Comparison of ENCODE assay signal across 12 mouse cellular contexts in genomic region chr15:99320168-99320674, GRCm38 (mm10). TPM values are rescaled to one million over a fixed set of nuclear protein-coding genes. Genes with fewer than 3 reads are reported as not detected.
DNase-seq lines count a peak whose midpoint lies in the region; ATAC-seq and TF ChIP-seq lines count a peak whose summit lies in the region.
"Had no signal": no experiment of that assay in that cellular context is flagged by ENCODE, and none has a peak within 500 bp of the region (broad histone marks: within the 10 kb centered on the region; RNA-seq: fewer than 3 reads in every experiment).

No protein-coding gene starts in this region.

- no peak for ATAC-seq in heart, embryonic 12.5 days (ENCODE audit: insufficient number of reproducible peaks, low FRiP score)
- ATAC-seq in embryonic facial prominence, embryonic 13.5 days (ENCODE audit: insufficient number of reproducible peaks, insufficient read depth, low FRiP score, low TSS enrichment, low read depth) = no peak
- ATAC-seq in liver, embryonic 12.5 days = no peak

- H3K4me2 ChIP-seq in heart, embryonic 12.5 days = no peak overlapping the region
- H3K4me2 ChIP-seq in embryonic facial prominence, embryonic 13.5 days = no peak overlapping the region
- H3K4me2 ChIP-seq in liver, embryonic 12.5 days = no peak overlapping the region

- no peak overlapping the region for H3K9ac ChIP-seq in heart, embryonic 12.5 days
- H3K9ac ChIP-seq in embryonic facial prominence, embryonic 13.5 days = no peak overlapping the region
- no peak overlapping the region for H3K9ac ChIP-seq in liver, embryonic 12.5 days

- H3K27ac ChIP-seq in heart, embryonic 12.5 days (ENCODE audit: poor library complexity, severe bottlenecking) = peak overlapping the region; percentile 72
- H3K27ac ChIP-seq in left cerebral cortex, adult 2 months = peak overlapping the region; percentile 61
- peak overlapping the region; percentile 18 for H3K27ac ChIP-seq in embryonic facial prominence, embryonic 13.5 days
- H3K27ac ChIP-seq in liver, embryonic 12.5 days = peak overlapping the region; percentile 47; the same call in 1 of the 2 replicates

- no peak overlapping the region for H3K4me3 ChIP-seq in heart, embryonic 12.5 days
- H3K4me3 ChIP-seq in left cerebral cortex, adult 2 months = no peak overlapping the region
- H3K4me3 ChIP-seq in embryonic facial prominence, embryonic 13.5 days = no peak overlapping the region
- H3K4me3 ChIP-seq in liver, embryonic 12.5 days = no peak overlapping the region

- DNase-seq in heart, adult 18-20 months = no peak
- DNase-seq in left cerebral cortex, adult 2 months (ENCODE audit: extremely low spot score in 1 of 2, low spot score in 2 of 2) = no peak
- DNase-seq in left cerebral cortex, postnatal 25 days (ENCODE audit: low spot score in 2 of 2) = no peak
- no peak for DNase-seq in right cerebral cortex, postnatal 4 days
- DNase-seq: cerebellum, adult 9-11 months; right cerebral cortex, postnatal 25 days had no signal

- peaks cover 98% of the 10 kb centered on the region for H3K36me3 ChIP-seq in heart, embryonic 12.5 days
- H3K36me3 ChIP-seq in embryonic facial prominence, embryonic 13.5 days = peaks cover 98% of the 10 kb centered on the region
- H3K36me3 ChIP-seq in liver, embryonic 12.5 days = peaks cover 83% of the 10 kb centered on the region

- intact Hi-C loops in left cerebral cortex, adult 2 months (cut with DNase I) = no loop called here
- intact Hi-C loops in left cerebral cortex, postnatal 25 days (cut with DNase I) = no loop called here

- H3K4me1 ChIP-seq in heart, embryonic 12.5 days (replicated peaks) = peaks cover 22% of the 10 kb centered on the region
- H3K4me1 ChIP-seq in embryonic facial prominence, embryonic 13.5 days = peaks cover 3% of the 10 kb centered on the region; the same call in 1 of the 2 replicates
- peaks cover 13% of the 10 kb centered on the region for H3K4me1 ChIP-seq in liver, embryonic 12.5 days

- H3K27me3 ChIP-seq in heart, embryonic 12.5 days (replicated peaks) = no peaks in the 10 kb centered on the region
- no peaks in the 10 kb centered on the region for H3K27me3 ChIP-seq in embryonic facial prominence, embryonic 13.5 days
- no peaks in the 10 kb centered on the region for H3K27me3 ChIP-seq in liver, embryonic 12.5 days (replicated peaks)

- TF ChIP-seq CTCF in left cerebral cortex, adult 2 months (IDR thresholded peaks at IDR 0.05) = no peak

- H3K9me3 ChIP-seq in heart, embryonic 12.5 days (replicated peaks) = no peaks in the 10 kb centered on the region
- H3K9me3 ChIP-seq in embryonic facial prominence, embryonic 13.5 days = no peaks in the 10 kb centered on the region
- no peaks in the 10 kb centered on the region for H3K9me3 ChIP-seq in liver, embryonic 12.5 days (replicated peaks)

- 75% methylated on average over 10 of the region's 10 CpGs for WGBS in heart, embryonic 12.5 days
- 81% methylated on average over 10 of the region's 10 CpGs for WGBS in embryonic facial prominence, embryonic 13.5 days
- WGBS in liver, embryonic 12.5 days (ENCODE audit: insufficient replicate concordance) = 68% methylated on average over 10 of the region's 10 CpGs

RNA-seq across cellular contexts. Expression of gene Fam186b, which starts 24.5 kb away (rescaled TPM):
- 0.27 and 0.31 TPM in 2 replicates for polyA plus RNA-seq in heart, embryonic 12.5 days (2016; fragmentation: Nextera tagmentation; extraction: Ambion mirVana)
- not detected for total RNA-seq in heart, adult 18-20 months (2021)
- total RNA-seq in left cerebral cortex, adult 2 months (2021) = 1 to 10 TPM; 1.3 to 1.8 TPM
- total RNA-seq in left cerebral cortex, postnatal 25 days (2021) = 1 to 10 TPM; 1.6 to 1.9 TPM
- 0.12 and 0.42 TPM in 2 replicates for polyA plus RNA-seq in embryonic facial prominence, embryonic 13.5 days (2015; fragmentation: Nextera tagmentation; extraction: Ambion mirVana)
- 0.06 TPM in 2 replicates for polyA plus RNA-seq in liver, embryonic 12.5 days (2016; fragmentation: Nextera tagmentation; extraction: Ambion mirVana)
- total RNA-seq: granulocyte monocyte progenitor cell, adult 5-6 weeks; megakaryocyte progenitor cell, adult 5-6 weeks had no signal
- polyA plus RNA-seq: neural tube, embryonic 11.5 days had no signal

RNA-seq across cellular contexts. Expression of gene Prpf40b, which starts 25.3 kb away (rescaled TPM):
- 44.0 and 44.4 TPM in 2 replicates for polyA plus RNA-seq in heart, embryonic 12.5 days (2016; fragmentation: Nextera tagmentation; extraction: Ambion mirVana)
- 10 to 100 TPM; 18.2 to 19.4 TPM for total RNA-seq in heart, adult 18-20 months (2021)
- 100 to 1,000 TPM; 111 to 119 TPM for total RNA-seq in left cerebral cortex, adult 2 months (2021)
- 10 to 100 TPM; 87.0 to 95.3 TPM for total RNA-seq in left cerebral cortex, postnatal 25 days (2021)
- polyA plus RNA-seq in embryonic facial prominence, embryonic 13.5 days (2015; fragmentation: Nextera tagmentation; extraction: Ambion mirVana) = 82.4 and 83.6 TPM in 2 replicates
- polyA plus RNA-seq in liver, embryonic 12.5 days (2016; fragmentation: Nextera tagmentation; extraction: Ambion mirVana) = 13.8 and 15.5 TPM in 2 replicates

RNA-seq across cellular contexts. Expression of gene Fmnl3, which starts 50.1 kb away (rescaled TPM):
- 17.2 and 21.0 TPM in 2 replicates for polyA plus RNA-seq in heart, embryonic 12.5 days (2016; fragmentation: Nextera tagmentation; extraction: Ambion mirVana)
- 10 to 100 TPM; 13.4 to 14.8 TPM for total RNA-seq in heart, adult 18-20 months (2021)
- total RNA-seq in left cerebral cortex, adult 2 months (2021) = 10 to 100 TPM in 1 of 2 experiments, 1 to 10 TPM in 1; 10.0 to 11.4 TPM
- total RNA-seq in left cerebral cortex, postnatal 25 days (2021) = 10 to 100 TPM in 1 of 2 experiments, 1 to 10 TPM in 1; 9.5 to 10.7 TPM
- 29.0 and 29.5 TPM in 2 replicates for polyA plus RNA-seq in embryonic facial prominence, embryonic 13.5 days (2015; fragmentation: Nextera tagmentation; extraction: Ambion mirVana)
- polyA plus RNA-seq in liver, embryonic 12.5 days (2016; fragmentation: Nextera tagmentation; extraction: Ambion mirVana) = 7.4 and 8.6 TPM in 2 replicates

Comparison
In these comparisons a context has a peak if more than half of its experiments do, and no peak if none do; other contexts are left out.
1. H3K27ac ChIP-seq: peak in every context shown above with its lines; median percentile 72 in heart, embryonic 12.5 days; 61 in left cerebral cortex, adult 2 months; 47 in liver, embryonic 12.5 days; 18 in embryonic facial prominence, embryonic 13.5 days.
2. RNA of gene Prpf40b, which starts 25.3 kb away (total RNA-seq): 111 to 119 TPM in left cerebral cortex, adult 2 months and 87.0 to 95.3 TPM in left cerebral cortex, postnatal 25 days; 18.2 to 19.4 TPM in heart, adult 18-20 months; every median in the first group is over 4 times any median in the second.